Mouse (Mus musculus) NIH3T3 (cell line): Measurements from ENCODE around the gene Mixl1.

Experiments used
- DNase-seq: peaks from one replicate; pipeline ENCODE4 v3.0.0-alpha.2; 2012; ENCODE audit warnings: low read depth

Mixl1 gene

GRCm38 (mm10) chr1:180696626-180697352 is at the start of gene Mixl1:
Gene Mixl1, minus strand, starts transcription at chr1:180697034.
- no peak for DNase-seq

- DNase-seq, result no peak
Observed at GRCm38 (mm10) chr1:180729231-180729630, 32.4 kb upstream of the Mixl1 start.

GRCm38 (mm10) chr1:180726183-180726582 is 29.3 kb upstream of the Mixl1 start:
- DNase-seq, result no peak

GRCm38 (mm10) chr1:180725704-180726179 is 28.9 kb upstream of the Mixl1 start, which contains the start of gene Acbd3:
Gene Acbd3, plus strand, starts transcription at chr1:180726043.
- peak; percentile 95 for DNase-seq

GRCm38 (mm10) chr1:180723701-180724238 is 26.9 kb upstream of the Mixl1 start:
- no peak for DNase-seq

GRCm38 (mm10) chr1:180722608-180723007 is 25.8 kb upstream of the Mixl1 start:
- DNase-seq, result no peak

- peak; percentile 79 for DNase-seq
Observed at GRCm38 (mm10) chr1:180719951-180720689, 23.3 kb upstream of the Mixl1 start.

GRCm38 (mm10) chr1:180719483-180719882 is 22.6 kb upstream of the Mixl1 start:
- no peak for DNase-seq

- no peak for DNase-seq
Observed at GRCm38 (mm10) chr1:180718756-180719155, 21.9 kb upstream of the Mixl1 start.

- DNase-seq, result no peak
Observed at GRCm38 (mm10) chr1:180708935-180709776, 12.3 kb upstream of the Mixl1 start.

- DNase-seq, result no peak
Observed at GRCm38 (mm10) chr1:180707813-180708212, 11.0 kb upstream of the Mixl1 start.

GRCm38 (mm10) chr1:180707368-180707767 is 10.5 kb upstream of the Mixl1 start:
- DNase-seq, result no peak

- peak; percentile 64 for DNase-seq
Observed at GRCm38 (mm10) chr1:180703400-180703799, 6.6 kb upstream of the Mixl1 start.

GRCm38 (mm10) chr1:180698063-180698462 is 1.2 kb upstream of the Mixl1 start:
- no peak for DNase-seq

GRCm38 (mm10) chr1:180691284-180691683 is 5.5 kb downstream of the Mixl1 start:
- DNase-seq, result no peak
